Mouse (Mus musculus) urinary bladder, postnatal 36 days (tissue): ENCODE results near the gene Ccdc82.

Experiments used
- DNase-seq, 2 experiments: peaks; one replicate each; pipeline ENCODE4 v3.0.0; 2022; ENCODE audit warnings: low spot score in 2 of 2, mixed read lengths in 1 of 2

The Ccdc82 gene

GRCm38 (mm10) chr9:13299190-13299589 is 52.4 kb downstream of the Ccdc82 start:
- no peak for DNase-seq

- no peak for DNase-seq
Measured at GRCm38 (mm10) chr9:13300041-13300441, 53.3 kb downstream of the Ccdc82 start.

- DNase-seq: no peak
Measured at GRCm38 (mm10) chr9:13300891-13301782, 54.4 kb downstream of the Ccdc82 start.

GRCm38 (mm10) chr9:13302183-13302825 is 55.5 kb downstream of the Ccdc82 start:
- DNase-seq: no peak

GRCm38 (mm10) chr9:13303099-13303771 is 56.5 kb downstream of the Ccdc82 start:
- DNase-seq: no peak

GRCm38 (mm10) chr9:13303976-13304375 is 57.2 kb downstream of the Ccdc82 start:
- peak in 1 of 2 experiments; percentile 48 for DNase-seq

GRCm38 (mm10) chr9:13306471-13306870 is 59.7 kb downstream of the Ccdc82 start:
- DNase-seq: no peak

- DNase-seq: no peak
Measured at GRCm38 (mm10) chr9:13307226-13307625, 60.5 kb downstream of the Ccdc82 start.

- no peak for DNase-seq
Measured at GRCm38 (mm10) chr9:13308718-13309117, 62.0 kb downstream of the Ccdc82 start.

- DNase-seq: no peak
Measured at GRCm38 (mm10) chr9:13309807-13310206, 63.1 kb downstream of the Ccdc82 start.

- no peak for DNase-seq
Measured at GRCm38 (mm10) chr9:13310236-13310635, 63.5 kb downstream of the Ccdc82 start.

- DNase-seq: no peak
Measured at GRCm38 (mm10) chr9:13311094-13311493, 64.3 kb downstream of the Ccdc82 start.

GRCm38 (mm10) chr9:13313923-13314322 is 67.2 kb downstream of the Ccdc82 start:
- no peak for DNase-seq

- DNase-seq: no peak
Measured at GRCm38 (mm10) chr9:13314577-13315004, 67.8 kb downstream of the Ccdc82 start.

- DNase-seq: no peak
Measured at GRCm38 (mm10) chr9:13315393-13315792, 68.6 kb downstream of the Ccdc82 start.

GRCm38 (mm10) chr9:13319566-13319965 is 72.8 kb downstream of the Ccdc82 start:
- no peak for DNase-seq

- no peak for DNase-seq
Measured at GRCm38 (mm10) chr9:13320800-13321364, 74.1 kb downstream of the Ccdc82 start.

GRCm38 (mm10) chr9:13323074-13323473 is 76.3 kb downstream of the Ccdc82 start:
- no peak for DNase-seq

GRCm38 (mm10) chr9:13323612-13324011 is 76.9 kb downstream of the Ccdc82 start:
- DNase-seq: no peak
